In the genomic region with DNA sequence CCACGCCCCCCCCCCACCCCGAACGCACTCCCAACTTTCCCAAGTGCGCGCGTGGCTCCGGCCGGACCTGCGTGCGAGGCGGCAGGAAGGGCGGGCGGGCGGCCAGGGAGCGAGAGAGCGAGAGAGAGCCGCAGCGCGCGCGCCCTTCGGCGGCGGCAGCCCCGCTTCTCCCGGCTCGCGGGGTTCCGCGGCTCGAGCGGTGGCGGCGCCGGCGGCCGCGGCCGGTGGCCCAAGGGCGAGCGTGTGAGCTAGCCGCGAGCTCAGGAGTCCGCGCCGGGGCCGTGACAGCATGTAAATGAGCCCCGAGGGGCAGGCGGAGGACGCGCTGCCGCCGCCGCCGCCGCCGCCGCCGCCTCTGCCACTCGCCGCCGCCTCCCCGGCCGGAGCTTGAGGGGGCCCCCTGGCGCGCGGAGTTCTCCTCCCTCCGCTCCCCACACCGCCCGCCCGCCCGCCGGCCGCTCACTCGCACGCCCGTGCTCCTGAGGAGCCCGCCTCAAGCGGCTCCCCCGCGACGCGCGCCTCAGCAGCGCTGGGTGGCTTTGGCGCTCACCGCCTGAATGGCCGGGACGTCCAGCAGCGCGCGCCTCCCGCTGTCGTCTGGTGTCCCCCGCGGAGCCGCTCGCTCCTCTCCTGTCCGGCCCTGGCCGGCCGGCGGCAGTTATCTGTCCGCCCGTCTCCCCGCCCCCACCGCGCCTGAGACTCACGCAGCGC, we compare ENCODE assay signal across 8 mouse cellular contexts. TPM values are rescaled to one million over a fixed set of nuclear protein-coding genes. Genes with fewer than 3 reads are reported as not detected.
A peak's percentile ranks its signal among the peaks of the same experiment; 100 is the strongest.
DNase-seq lines count a peak whose midpoint lies in the region; ATAC-seq and TF ChIP-seq lines count a peak whose summit lies in the region.

No protein-coding gene starts in this region.

- H3K36me3 ChIP-seq in hindbrain, embryonic 14.5 days (replicated peaks; ENCODE audit: control insufficient read depth, insufficient read depth): no peaks in the 10 kb centered on the region
- H3K36me3 ChIP-seq in limb, embryonic 11.5 days (ENCODE audit: control insufficient read depth, insufficient read depth, low read length): no peaks in the 10 kb centered on the region
- H3K36me3 ChIP-seq in midbrain, embryonic 11.5 days (ENCODE audit: control insufficient read depth, insufficient read depth, low read length): no peaks in the 10 kb centered on the region

- H3K9me3 ChIP-seq in hindbrain, embryonic 14.5 days (ENCODE audit: control insufficient read depth, low read length): no peaks in the 10 kb centered on the region
- no peaks in the 10 kb centered on the region for H3K9me3 ChIP-seq in limb, embryonic 11.5 days (ENCODE audit: control insufficient read depth, low read length)
- H3K9me3 ChIP-seq in midbrain, embryonic 11.5 days (ENCODE audit: control insufficient read depth, low read length): no peaks in the 10 kb centered on the region

- intact Hi-C loops in gastrocnemius, adult 2 months (cut with DNase I): loop anchor here (2.0 to 5.0 kb wide), 2 partner anchors 42 to 54 kb away; no protein-coding TSS in a partner anchor

- H3K27ac ChIP-seq in gastrocnemius, adult 2 months: peak overlapping the region; percentile 86
- H3K27ac ChIP-seq in hindbrain, embryonic 14.5 days: no peak overlapping the region
- H3K27ac ChIP-seq in limb, embryonic 11.5 days (replicated peaks; ENCODE audit: low read depth, low read length): no peak overlapping the region
- H3K27ac ChIP-seq in midbrain, embryonic 11.5 days (ENCODE audit: low read depth, low read length): no peak overlapping the region

- peak overlapping the region; percentile 76 for H3K4me2 ChIP-seq in hindbrain, embryonic 14.5 days (replicated peaks)
- H3K4me2 ChIP-seq in limb, embryonic 11.5 days (ENCODE audit: low read depth, severe bottlenecking): peak overlapping the region; percentile 71
- H3K4me2 ChIP-seq in midbrain, embryonic 11.5 days: peak overlapping the region; percentile 54

- TF ChIP-seq CTCF in gastrocnemius, adult 2 months (IDR thresholded peaks at IDR 0.05): peak; percentile 37

- WGBS in hindbrain, embryonic 14.5 days: 14% methylated on average over 4 of the region's 109 CpGs
- 11% methylated on average over 24 of the region's 109 CpGs for WGBS in limb, embryonic 11.5 days
- 22% methylated on average over 26 of the region's 109 CpGs for WGBS in midbrain, embryonic 11.5 days

- peak; percentile 46 for DNase-seq in Muller cell, postnatal 12 days (ENCODE audit: inconsistent ontology term)
- peak; percentile 6 for DNase-seq in cerebellum, adult 9-10 months
- peak; percentile 85 for DNase-seq in gastrocnemius, adult 2 months
- DNase-seq in hindbrain, embryonic 14.5 days (ENCODE audit: low spot score): peak; percentile 28
- DNase-seq in limb, embryonic 11.5 days (ENCODE audit: low spot score): peak; percentile 35
- peak; percentile 90 for DNase-seq in midbrain, embryonic 11.5 days (ENCODE audit: low spot score, missing footprints)
- peak; percentile 70 for DNase-seq in spleen, adult 18-20 months

- H3K9ac ChIP-seq in hindbrain, embryonic 14.5 days: peak overlapping the region; percentile 28
- H3K9ac ChIP-seq in limb, embryonic 11.5 days (ENCODE audit: low read length): no peak overlapping the region
- peak overlapping the region; percentile 40; the same call in 1 of the 2 replicates for H3K9ac ChIP-seq in midbrain, embryonic 11.5 days (ENCODE audit: low read length)

- H3K27me3 ChIP-seq in hindbrain, embryonic 14.5 days (ENCODE audit: control insufficient read depth, insufficient read depth, low read length): peaks cover 61% of the 10 kb centered on the region
- peaks cover 44% of the 10 kb centered on the region for H3K27me3 ChIP-seq in limb, embryonic 11.5 days (ENCODE audit: control insufficient read depth, insufficient read depth, low read length)
- H3K27me3 ChIP-seq in midbrain, embryonic 11.5 days (ENCODE audit: control insufficient read depth, insufficient read depth, low read length): peaks cover 37% of the 10 kb centered on the region

- H3K4me3 ChIP-seq in gastrocnemius, adult 2 months: peak overlapping the region; percentile 80
- peak overlapping the region; percentile 51 for H3K4me3 ChIP-seq in hindbrain, embryonic 14.5 days (replicated peaks; ENCODE audit: low read length)
- H3K4me3 ChIP-seq in limb, embryonic 11.5 days (ENCODE audit: low read depth, low read length): peak overlapping the region; percentile 35
- peak overlapping the region; percentile 45 for H3K4me3 ChIP-seq in midbrain, embryonic 11.5 days (ENCODE audit: low read depth, low read length)

- H3K4me1 ChIP-seq in hindbrain, embryonic 14.5 days (replicated peaks; ENCODE audit: control insufficient read depth, insufficient read depth, low read length): peaks cover 3% of the 10 kb centered on the region; the same call in 1 of the 2 replicates
- no peaks in the 10 kb centered on the region for H3K4me1 ChIP-seq in limb, embryonic 11.5 days (ENCODE audit: control insufficient read depth, insufficient read depth, low read length)
- no peaks in the 10 kb centered on the region for H3K4me1 ChIP-seq in midbrain, embryonic 11.5 days (ENCODE audit: control insufficient read depth, insufficient read depth, low read length)

- peak; percentile 77; the same call in 1 of the 2 replicates for ATAC-seq in hindbrain, embryonic 14.5 days (ENCODE audit: low FRiP score)
- ATAC-seq in limb, embryonic 11.5 days (ENCODE audit: insufficient number of reproducible peaks, low FRiP score, low TSS enrichment, low read depth): peak; percentile 44; the same call in 1 of the 2 replicates
- ATAC-seq in midbrain, embryonic 11.5 days (ENCODE audit: low FRiP score): peak; percentile 87
- no peak for ATAC-seq in activated CD4-positive, CD25-positive, alpha-beta regulatory T cell, adult 4 months

RNA-seq across cellular contexts. Expression of gene Tsc22d3, which starts 1.5 kb away (rescaled TPM):
- 100 to 1,000 TPM; 243 to 420 TPM for total RNA-seq in gastrocnemius, adult 2 months (2021)
- polyA plus RNA-seq in hindbrain, embryonic 14.5 days (2014; fragmentation: Nextera tagmentation; extraction: Ambion mirVana): 119 and 131 TPM in 2 replicates
- 124 and 128 TPM in 2 replicates for polyA plus RNA-seq in limb, embryonic 11.5 days (2014; fragmentation: Nextera tagmentation; extraction: Ambion mirVana)
- 165 and 166 TPM in 2 replicates for polyA plus RNA-seq in midbrain, embryonic 11.5 days (2014; fragmentation: Nextera tagmentation; extraction: Ambion mirVana)
- polyA plus RNA-seq in activated CD4-positive, CD25-positive, alpha-beta regulatory T cell, adult 4 months (2017; shearing (Covaris generic)): 100 to 1,000 TPM; 236 to 480 TPM

Comparison
In these comparisons a context has a peak if more than half of its experiments do, and no peak if none do; other contexts are left out.
1. DNase-seq: peak in every context shown above with its lines; median percentile 90 in midbrain, embryonic 11.5 days; 85 in gastrocnemius, adult 2 months; 70 in spleen, adult 18-20 months; 46 in Muller cell, postnatal 12 days; 35 in limb, embryonic 11.5 days; 28 in hindbrain, embryonic 14.5 days; 6 in cerebellum, adult 9-10 months.